In genomic region chr6:124640997-124641396, GRCm38 (mm10) we compare ENCODE assay signal across 9 mouse cellular contexts. TPM values are rescaled to one million over a fixed set of nuclear protein-coding genes. Genes with fewer than 3 reads are reported as not detected.
DNase-seq lines count a peak whose midpoint lies in the region; ATAC-seq and TF ChIP-seq lines count a peak whose summit lies in the region.
"Had no signal": no experiment of that assay in that cellular context is flagged by ENCODE, and none has a peak within 500 bp of the region (broad histone marks: within the 10 kb centered on the region; RNA-seq: fewer than 3 reads in every experiment).

No protein-coding gene starts in this region.

- TF ChIP-seq CTCF in hindbrain, postnatal 0 days (IDR thresholded peaks at IDR 0.05; ENCODE audit: low read depth): peak; percentile 72

- no peak overlapping the region for H3K27ac ChIP-seq in kidney, embryonic 15.5 days
- H3K27ac ChIP-seq in hindbrain, postnatal 0 days: no peak overlapping the region
- no peak overlapping the region for H3K27ac ChIP-seq in limb, embryonic 14.5 days (replicated peaks; ENCODE audit: low read depth, low read length)
- H3K27ac ChIP-seq: neural tube, embryonic 13.5 days had no signal

- no peak overlapping the region for H3K4me3 ChIP-seq in kidney, embryonic 15.5 days (replicated peaks)
- H3K4me3 ChIP-seq in hindbrain, postnatal 0 days (ENCODE audit: low read length): no peak overlapping the region
- no peak overlapping the region for H3K4me3 ChIP-seq in limb, embryonic 14.5 days (replicated peaks; ENCODE audit: low read length)
- H3K4me3 ChIP-seq: neural tube, embryonic 13.5 days had no signal

- H3K9me3 ChIP-seq in kidney, embryonic 15.5 days (replicated peaks): no peaks in the 10 kb centered on the region
- no peaks in the 10 kb centered on the region for H3K9me3 ChIP-seq in hindbrain, postnatal 0 days (ENCODE audit: low read length)
- no peaks in the 10 kb centered on the region for H3K9me3 ChIP-seq in limb, embryonic 14.5 days (ENCODE audit: control insufficient read depth, low read length)
- H3K9me3 ChIP-seq: neural tube, embryonic 13.5 days had no signal

- peak; percentile 87 for DNase-seq in kidney, adult 18-20 months
- DNase-seq in ZHBTc4 (ENCODE audit: low read depth, low spot score): peak; percentile 87
- DNase-seq in cerebellum, postnatal 36 days: peak; percentile 79 to 81
- DNase-seq in hindbrain, postnatal 0 days (ENCODE audit: low spot score): peak; percentile 25
- DNase-seq in limb, embryonic 14.5 days (ENCODE audit: low spot score): peak; percentile 8
- DNase-seq in ovary, postnatal 36 days (ENCODE audit: low spot score): peak; percentile 64
- peak; percentile 89 for DNase-seq in thymus, postnatal 4 days

- WGBS in kidney, embryonic 15.5 days: 38% methylated on average over 8 of the region's 8 CpGs
- 40% methylated on average over 8 of the region's 8 CpGs for WGBS in hindbrain, postnatal 0 days
- 36% methylated on average over 8 of the region's 8 CpGs for WGBS in limb, embryonic 14.5 days

- no peak overlapping the region for H3K4me2 ChIP-seq in kidney, embryonic 15.5 days
- no peak overlapping the region for H3K4me2 ChIP-seq in hindbrain, postnatal 0 days (ENCODE audit: low read depth, low read length)
- no peak overlapping the region for H3K4me2 ChIP-seq in limb, embryonic 14.5 days (replicated peaks; ENCODE audit: low read depth, low read length, severe bottlenecking)
- H3K4me2 ChIP-seq: neural tube, embryonic 13.5 days had no signal

- H3K36me3 ChIP-seq in kidney, embryonic 15.5 days: no peaks in the 10 kb centered on the region
- no peaks in the 10 kb centered on the region for H3K36me3 ChIP-seq in hindbrain, postnatal 0 days (ENCODE audit: insufficient read depth, low read length)
- no peaks in the 10 kb centered on the region for H3K36me3 ChIP-seq in limb, embryonic 14.5 days (ENCODE audit: control insufficient read depth, insufficient read depth, low read length)
- H3K36me3 ChIP-seq: neural tube, embryonic 13.5 days had no signal

- no peaks in the 10 kb centered on the region for H3K4me1 ChIP-seq in kidney, embryonic 15.5 days
- no peaks in the 10 kb centered on the region for H3K4me1 ChIP-seq in hindbrain, postnatal 0 days (ENCODE audit: insufficient read depth, low read length)
- H3K4me1 ChIP-seq in limb, embryonic 14.5 days (ENCODE audit: control insufficient read depth, insufficient read depth, low read length): no peaks in the 10 kb centered on the region
- H3K4me1 ChIP-seq: neural tube, embryonic 13.5 days had no signal

- TF ChIP-seq POLR2A in limb, embryonic 14.5 days (IDR thresholded peaks at IDR 0.05; ENCODE audit: borderline replicate concordance, extremely low read depth, insufficient read depth, insufficient read length): no peak

- H3K27me3 ChIP-seq in kidney, embryonic 15.5 days: no peaks in the 10 kb centered on the region
- no peaks in the 10 kb centered on the region for H3K27me3 ChIP-seq in hindbrain, postnatal 0 days (ENCODE audit: insufficient read depth, low read length)
- no peaks in the 10 kb centered on the region for H3K27me3 ChIP-seq in limb, embryonic 14.5 days (ENCODE audit: control insufficient read depth, insufficient read depth, low read length)
- H3K27me3 ChIP-seq: neural tube, embryonic 13.5 days had no signal

- no peak for ATAC-seq in kidney, embryonic 15.5 days (replicated peaks; ENCODE audit: low FRiP score)
- no peak for ATAC-seq in hindbrain, postnatal 0 days
- no peak for ATAC-seq in limb, embryonic 14.5 days (ENCODE audit: low FRiP score, low read depth)

- H3K9ac ChIP-seq in kidney, embryonic 15.5 days: no peak overlapping the region
- H3K9ac ChIP-seq in hindbrain, postnatal 0 days (replicated peaks; ENCODE audit: low read length): no peak overlapping the region
- H3K9ac ChIP-seq in limb, embryonic 14.5 days (ENCODE audit: low read depth, low read length, severe bottlenecking): no peak overlapping the region
- H3K9ac ChIP-seq: neural tube, embryonic 13.5 days had no signal

RNA-seq across cellular contexts. Expression of gene C1s2, which starts 5.1 kb away (rescaled TPM):
- polyA plus RNA-seq in kidney, embryonic 15.5 days (2015; fragmentation: Nextera tagmentation; extraction: Ambion mirVana): 0.16 and 0.21 TPM in 2 replicates
- not detected in 2 replicates for total RNA-seq in hindbrain, postnatal 0 days (2014; rRNA removed)
- 0.13 and 0.18 TPM in 2 replicates for polyA plus RNA-seq in hindbrain, postnatal 0 days (2015; fragmentation: Nextera tagmentation; extraction: Ambion mirVana)
- 0.23 and 0.24 TPM in 2 replicates for polyA plus RNA-seq in limb, embryonic 14.5 days (2012; rRNA removed)
- polyA plus RNA-seq in limb, embryonic 14.5 days (2014; fragmentation: Nextera tagmentation; extraction: Ambion mirVana): 0.10 TPM in 1 of 2 replicates, not detected in the other
- polyA plus RNA-seq: neural tube, embryonic 13.5 days had no signal

RNA-seq across cellular contexts. Expression of gene Lpcat3, which starts 21.8 kb away (rescaled TPM):
- 77.4 and 80.4 TPM in 2 replicates for polyA plus RNA-seq in kidney, embryonic 15.5 days (2015; fragmentation: Nextera tagmentation; extraction: Ambion mirVana)
- 32.0 and 48.5 TPM in 2 replicates for total RNA-seq in hindbrain, postnatal 0 days (2014; rRNA removed)
- 49.5 and 53.3 TPM in 2 replicates for polyA plus RNA-seq in hindbrain, postnatal 0 days (2015; fragmentation: Nextera tagmentation; extraction: Ambion mirVana)
- 80.8 and 101 TPM in 2 replicates for polyA plus RNA-seq in limb, embryonic 14.5 days (2012; rRNA removed)
- polyA plus RNA-seq in limb, embryonic 14.5 days (2014; fragmentation: Nextera tagmentation; extraction: Ambion mirVana): 49.3 and 51.7 TPM in 2 replicates

Comparison
In these comparisons a context has a peak if more than half of its experiments do, and no peak if none do; other contexts are left out.
1. DNase-seq: peak in every context shown above with its lines; median percentile 89 in thymus, postnatal 4 days; 87 in kidney, adult 18-20 months; 87 in ZHBTc4; 80 in cerebellum, postnatal 36 days; 64 in ovary, postnatal 36 days; 25 in hindbrain, postnatal 0 days; 8 in limb, embryonic 14.5 days.